Mouse (Mus musculus) hindbrain, embryonic 16.5 days (tissue): ENCODE results near the gene Gm20812. TPM values are rescaled to one million over a fixed set of nuclear protein-coding genes. Genes with fewer than 3 reads are reported as not detected.
"Not testable (repeated sequence)": the region's sequence is repeated elsewhere in the genome, so short reads cannot be mapped to it uniquely, and the experiment has no call there.

Experiments used
- ATAC-seq: fragments of 200-750 bp; cut with Nextera tagmentation; 2 replicates; pipeline ENCODE4 v1.8.0; 2017; ENCODE audit warnings: moderate TSS enrichment, moderate library complexity
- H3K27ac ChIP-seq: fragments of 300-500 bp; sonication (generic); 2 replicates; pipeline ENCODE4 v1.5.1; 2014; ENCODE audit warnings: low read depth, mild to moderate bottlenecking, control low read depth, low read length, moderate library complexity
- H3K27me3 ChIP-seq: fragments of 300-500 bp; sonication (generic); replicated peaks from 2 replicates; pipeline ENCODE4 v1.6.1; 2014; ENCODE audit warnings: low read length; ENCODE audit not compliant: control insufficient read depth, insufficient read depth
- H3K36me3 ChIP-seq: fragments of 300-500 bp; sonication (generic); 2 replicates; pipeline ENCODE4 v1.6.1; 2014; ENCODE audit warnings: mild to moderate bottlenecking, low read length, moderate library complexity, mixed read lengths; ENCODE audit not compliant: control insufficient read depth, insufficient read depth
- H3K4me1 ChIP-seq: fragments of 300-500 bp; sonication (generic); 2 replicates; pipeline ENCODE4 v1.6.1; 2014; ENCODE audit warnings: low read depth, low read length; ENCODE audit not compliant: control insufficient read depth, insufficient read depth
- H3K4me2 ChIP-seq: fragments of 300-500 bp; sonication (generic); 2 replicates; pipeline ENCODE4 v1.6.1; 2014; ENCODE audit warnings: mild to moderate bottlenecking, low read length, control low read depth, moderate library complexity
- H3K4me3 ChIP-seq: fragments of 300-500 bp; sonication (generic); 2 replicates; pipeline ENCODE4 v1.5.1; 2014; ENCODE audit warnings: mild to moderate bottlenecking, low read length, control low read depth, moderate library complexity
- H3K9ac ChIP-seq: fragments of 300-500 bp; sonication (generic); 2 replicates; pipeline ENCODE4 v1.6.1; 2014; ENCODE audit warnings: low read depth, mild to moderate bottlenecking, control low read depth, low read length, moderate library complexity
- H3K9me3 ChIP-seq: fragments of 300-500 bp; sonication (generic); 2 replicates; pipeline ENCODE4 v1.6.1; 2014; ENCODE audit warnings: mild to moderate bottlenecking, low read length, moderate library complexity; ENCODE audit not compliant: control insufficient read depth
- WGBS: fragments of 180-500 bp; shearing (Covaris S2); extraction: QIAGEN DNeasy Blood & Tissue Kit; methylation state at CpG from one replicate; pipeline ENCODE4 v1.1.7; 2014; 5-methylcytosine and 5-hydroxymethylcytosine counted together
- polyA plus RNA-seq: library from polyadenylated mRNA; unstranded; fragments of >200 nt; fragmentation: Nextera tagmentation; extraction: Ambion mirVana; gene quantifications from 2 replicates; pipeline ENCODE4 v1.2.1, GENCODE M21; 2015

The Gm20812 gene
- polyA plus RNA-seq, result not detected in 2 replicates

- no CpG with 5 or more reads among the region's 3 CpGs for WGBS
- not testable (repeated sequence) for H3K4me1 ChIP-seq, ATAC-seq, H3K36me3 ChIP-seq, H3K27ac ChIP-seq, H3K9ac ChIP-seq, H3K4me2 ChIP-seq, H3K4me3 ChIP-seq, H3K9me3 ChIP-seq, H3K27me3 ChIP-seq
These were observed at the start of gene Gm20812 for GRCm38 (mm10) chrY:12381681-12382080. TSS of gene Gm20812 (plus strand) at chrY:12381981.

Other genes starting within 250 kb of the Gm20812 start
- not detected in 2 replicates for gene Gm29554, start 108.0 kb upstream of the Gm20812 start, polyA plus RNA-seq